Mouse (Mus musculus): Measurements from ENCODE around the gene Tnrc6a. TPM values are rescaled to one million over a fixed set of nuclear protein-coding genes. Genes with fewer than 3 reads are reported as not detected.
"Not testable (repeated sequence)": the region's sequence is repeated elsewhere in the genome, so short reads cannot be mapped to it uniquely, and the experiment has no call there.

Tnrc6a gene
- polyA plus RNA-seq, 1 experiment from 2014 or later = 42.3 TPM

- H3K9me3 ChIP-seq (replicated peaks; ENCODE audit: control insufficient read depth, low read length) = no peaks in the 10 kb centered on the region
- no peak overlapping the region for H3K4me2 ChIP-seq (ENCODE audit: low read depth, low read length)
- H3K27ac ChIP-seq (ENCODE audit: low read length) = no peak overlapping the region
- peaks cover 20% of the 10 kb centered on the region for H3K4me1 ChIP-seq (ENCODE audit: control insufficient read depth, insufficient read depth, low read length)
- H3K9ac ChIP-seq (ENCODE audit: low read length) = no peak overlapping the region
- WGBS = 82% methylated on average over 3 of the region's 3 CpGs
- H3K27me3 ChIP-seq (ENCODE audit: control insufficient read depth, insufficient read depth, low read length) = no peaks in the 10 kb centered on the region
- no peak overlapping the region for H3K4me3 ChIP-seq (replicated peaks; ENCODE audit: low read length)
- no peaks in the 10 kb centered on the region for H3K36me3 ChIP-seq (ENCODE audit: control insufficient read depth, insufficient read depth, low read length)
- no peak for ATAC-seq (ENCODE audit: insufficient read depth, low FRiP score)
These were observed 22.4 kb upstream of the Tnrc6a start for GRCm38 (mm10) chr7:123101295-123101694.

DNA sequence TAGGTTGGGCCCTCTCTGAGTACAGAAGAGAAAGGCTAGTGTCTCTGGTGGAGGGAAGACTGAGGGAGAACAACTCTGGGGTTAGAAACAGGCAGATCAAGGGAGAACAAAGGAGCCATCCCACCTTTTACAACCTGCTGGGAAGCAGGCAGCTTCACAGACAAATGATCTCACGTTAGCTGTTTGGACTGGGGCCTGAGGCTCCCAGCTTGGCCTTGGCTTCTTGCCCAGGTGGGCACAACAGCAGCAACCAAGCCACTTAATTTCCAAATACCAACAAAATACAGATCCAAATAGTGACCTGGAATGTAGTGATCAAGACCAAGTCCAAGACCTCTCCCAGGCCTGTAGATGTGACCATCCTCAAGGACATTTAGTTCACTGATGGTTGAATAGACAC, 18.3 kb upstream of the Tnrc6a start:
- peaks cover 19% of the 10 kb centered on the region for H3K4me1 ChIP-seq (ENCODE audit: control insufficient read depth, insufficient read depth, low read length)
- H3K4me3 ChIP-seq (replicated peaks; ENCODE audit: low read length); H3K4me2 ChIP-seq (ENCODE audit: low read depth, low read length); H3K27ac ChIP-seq (ENCODE audit: low read length); ATAC-seq (ENCODE audit: insufficient read depth, low FRiP score); H3K9ac ChIP-seq (ENCODE audit: low read length); H3K27me3 ChIP-seq (ENCODE audit: control insufficient read depth, insufficient read depth, low read length); H3K9me3 ChIP-seq (replicated peaks; ENCODE audit: control insufficient read depth, low read length); H3K36me3 ChIP-seq (ENCODE audit: control insufficient read depth, insufficient read depth, low read length): not testable (repeated sequence)
- 44% methylated on average over 1 of the region's 1 CpGs for WGBS

DNA sequence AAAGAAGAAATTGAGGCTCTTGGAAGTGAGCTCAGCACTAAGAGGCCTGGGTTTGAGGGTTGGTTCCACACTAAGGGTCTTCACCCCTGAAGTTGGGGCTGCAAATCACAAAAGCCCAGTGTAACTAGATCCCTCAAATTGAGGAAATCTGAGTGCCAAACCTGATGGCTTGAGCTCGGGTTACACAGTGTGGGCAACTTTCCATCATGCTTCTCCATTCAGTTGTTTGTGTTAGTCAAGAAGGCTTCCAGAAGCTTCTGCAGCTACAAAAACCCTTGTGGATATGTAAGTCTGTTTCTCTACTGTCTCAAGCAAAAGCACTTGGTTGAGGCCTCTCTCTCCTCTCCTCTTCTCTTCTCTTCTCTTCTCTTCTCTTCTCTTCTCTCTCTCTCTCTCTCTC, 17.8 kb upstream of the Tnrc6a start:
- WGBS = 44% methylated on average over 1 of the region's 1 CpGs
- H3K27ac ChIP-seq (ENCODE audit: low read length) = no peak overlapping the region
- no peaks in the 10 kb centered on the region for H3K36me3 ChIP-seq (ENCODE audit: control insufficient read depth, insufficient read depth, low read length)
- no peak overlapping the region for H3K4me3 ChIP-seq (replicated peaks; ENCODE audit: low read length)
- no peaks in the 10 kb centered on the region for H3K9me3 ChIP-seq (replicated peaks; ENCODE audit: control insufficient read depth, low read length)
- no peak overlapping the region for H3K4me2 ChIP-seq (ENCODE audit: low read depth, low read length)
- H3K4me1 ChIP-seq (ENCODE audit: control insufficient read depth, insufficient read depth, low read length) = peaks cover 21% of the 10 kb centered on the region
- no peak overlapping the region for H3K9ac ChIP-seq (ENCODE audit: low read length)
- no peak for ATAC-seq (ENCODE audit: insufficient read depth, low FRiP score)
- no peaks in the 10 kb centered on the region for H3K27me3 ChIP-seq (ENCODE audit: control insufficient read depth, insufficient read depth, low read length)

DNA sequence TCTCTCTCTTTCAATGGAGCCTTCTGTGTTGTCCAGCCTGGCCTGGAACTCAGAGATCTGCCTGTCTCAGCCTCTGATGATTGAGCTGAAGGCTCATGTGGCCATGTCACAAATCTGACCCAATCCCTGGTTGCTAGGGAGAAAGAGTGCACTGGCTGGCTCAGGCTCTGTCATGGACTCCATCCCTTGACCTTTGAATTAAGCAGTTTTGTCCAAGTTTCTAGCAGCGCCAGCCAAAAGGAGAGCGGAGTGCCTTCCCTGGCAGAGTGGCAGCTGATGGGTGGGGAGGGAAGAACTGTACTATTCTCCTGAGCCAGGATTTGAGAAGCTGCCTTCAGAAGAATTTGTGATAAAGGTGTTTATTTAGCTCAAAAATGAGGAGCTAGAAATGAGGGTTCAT, 17.4 kb upstream of the Tnrc6a start:
- Histone ChIP-seq H3K9ac (ENCODE audit: low read length) (no peak overlapping the region), H3K4me2 (ENCODE audit: low read depth, low read length) (no peak overlapping the region), H3K4me1 (ENCODE audit: control insufficient read depth, insufficient read depth, low read length) (peaks cover 25% of the 10 kb centered on the region), H3K9me3 (replicated peaks; ENCODE audit: control insufficient read depth, low read length) (no peaks in the 10 kb centered on the region), H3K27ac (ENCODE audit: low read length) (no peak overlapping the region), H3K36me3 (ENCODE audit: control insufficient read depth, insufficient read depth, low read length) (no peaks in the 10 kb centered on the region), H3K27me3 (ENCODE audit: control insufficient read depth, insufficient read depth, low read length) (no peaks in the 10 kb centered on the region), H3K4me3 (replicated peaks; ENCODE audit: low read length) (no peak overlapping the region)
- 91% methylated on average over 2 of the region's 2 CpGs for WGBS
- ATAC-seq (ENCODE audit: insufficient read depth, low FRiP score) = no peak

DNA sequence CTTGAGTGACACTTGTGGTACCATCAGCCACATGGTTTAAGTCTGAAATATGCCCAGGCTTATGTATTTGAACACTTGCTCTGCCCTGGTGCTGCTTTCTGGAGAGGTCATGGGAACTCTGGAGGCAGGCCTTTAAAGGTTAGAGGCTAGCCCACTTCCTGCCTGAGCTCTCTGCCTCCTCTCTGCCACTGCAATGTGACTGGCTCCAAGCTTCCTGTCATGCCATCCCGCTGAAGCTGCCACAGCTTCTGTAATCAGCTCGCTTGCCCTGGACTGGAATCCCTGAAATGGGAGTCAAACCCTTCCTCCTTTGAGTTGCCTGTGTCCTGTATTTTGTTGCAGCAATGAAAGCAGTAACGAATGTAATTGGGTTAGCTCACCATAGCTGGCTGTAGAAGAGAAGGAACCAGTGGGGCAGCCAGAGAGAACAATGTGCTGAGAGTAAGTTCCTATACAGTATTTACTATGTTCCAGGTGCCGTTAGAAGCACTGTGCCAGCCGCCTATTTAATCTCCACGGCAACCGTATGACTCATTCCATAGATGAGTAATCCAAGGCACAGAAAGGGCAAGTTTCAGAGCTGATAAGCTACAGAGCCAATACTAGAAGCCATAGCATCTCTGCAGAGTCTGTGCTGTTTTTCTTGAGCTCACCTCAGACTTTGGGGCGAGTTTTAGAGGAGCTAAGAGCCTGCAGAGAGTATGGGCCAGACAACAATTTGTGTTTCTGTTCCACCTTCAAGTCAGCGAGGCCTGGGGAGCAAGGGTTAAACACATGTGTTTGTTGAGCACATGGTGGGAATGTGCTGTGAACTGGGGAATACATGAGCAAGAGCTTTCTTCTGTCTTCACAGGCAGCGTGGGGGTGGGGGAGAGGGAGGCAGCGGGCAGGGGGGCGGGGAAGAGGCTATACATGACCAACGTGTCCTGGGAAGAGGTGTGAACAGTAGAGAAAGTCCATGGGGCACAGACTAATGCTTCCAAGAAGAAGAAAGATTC, 15.3 kb upstream of the Tnrc6a start:
- Histone ChIP-seq H3K9me3 (replicated peaks; ENCODE audit: control insufficient read depth, low read length) (no peaks in the 10 kb centered on the region), H3K27ac (ENCODE audit: low read length) (peak overlapping the region; percentile 73), H3K36me3 (ENCODE audit: control insufficient read depth, insufficient read depth, low read length) (no peaks in the 10 kb centered on the region), H3K9ac (ENCODE audit: low read length) (no peak overlapping the region), H3K4me3 (replicated peaks; ENCODE audit: low read length) (no peak overlapping the region), H3K4me1 (ENCODE audit: control insufficient read depth, insufficient read depth, low read length) (peaks cover 27% of the 10 kb centered on the region), H3K4me2 (ENCODE audit: low read depth, low read length) (no peak overlapping the region), H3K27me3 (ENCODE audit: control insufficient read depth, insufficient read depth, low read length) (no peaks in the 10 kb centered on the region)
- 44% methylated on average over 13 of the region's 13 CpGs for WGBS
- peak; percentile 85 for ATAC-seq (ENCODE audit: insufficient read depth, low FRiP score)

- H3K4me3 ChIP-seq (replicated peaks; ENCODE audit: low read length) = no peak overlapping the region
- H3K27ac ChIP-seq (ENCODE audit: low read length) = peak overlapping the region; percentile 78
- H3K27me3 ChIP-seq (ENCODE audit: control insufficient read depth, insufficient read depth, low read length) = no peaks in the 10 kb centered on the region
- WGBS = 89% methylated on average over 7 of the region's 7 CpGs
- H3K4me2 ChIP-seq (ENCODE audit: low read depth, low read length) = no peak overlapping the region
- peaks cover 27% of the 10 kb centered on the region for H3K4me1 ChIP-seq (ENCODE audit: control insufficient read depth, insufficient read depth, low read length)
- no peak for ATAC-seq (ENCODE audit: insufficient read depth, low FRiP score)
- no peaks in the 10 kb centered on the region for H3K9me3 ChIP-seq (replicated peaks; ENCODE audit: control insufficient read depth, low read length)
- no peaks in the 10 kb centered on the region for H3K36me3 ChIP-seq (ENCODE audit: control insufficient read depth, insufficient read depth, low read length)
- no peak overlapping the region for H3K9ac ChIP-seq (ENCODE audit: low read length)
These were observed 14.2 kb upstream of the Tnrc6a start for GRCm38 (mm10) chr7:123109361-123110000.

- 46% methylated on average over 3 of the region's 3 CpGs for WGBS
- Histone ChIP-seq H3K4me1 (ENCODE audit: control insufficient read depth, insufficient read depth, low read length) (peaks cover 27% of the 10 kb centered on the region), H3K36me3 (ENCODE audit: control insufficient read depth, insufficient read depth, low read length) (no peaks in the 10 kb centered on the region), H3K27ac (ENCODE audit: low read length) (peak overlapping the region; percentile 78), H3K4me2 (ENCODE audit: low read depth, low read length) (peak overlapping the region; percentile 27; the same call in 1 of the 2 replicates), H3K4me3 (replicated peaks; ENCODE audit: low read length) (no peak overlapping the region), H3K9me3 (replicated peaks; ENCODE audit: control insufficient read depth, low read length) (no peaks in the 10 kb centered on the region), H3K27me3 (ENCODE audit: control insufficient read depth, insufficient read depth, low read length) (no peaks in the 10 kb centered on the region), H3K9ac (ENCODE audit: low read length) (no peak overlapping the region)
- peak; percentile 75 for ATAC-seq (ENCODE audit: insufficient read depth, low FRiP score)
These were observed 13.6 kb upstream of the Tnrc6a start for GRCm38 (mm10) chr7:123110135-123110534.

- Histone ChIP-seq H3K27me3 (ENCODE audit: control insufficient read depth, insufficient read depth, low read length) (no peaks in the 10 kb centered on the region), H3K4me1 (ENCODE audit: control insufficient read depth, insufficient read depth, low read length) (peaks cover 20% of the 10 kb centered on the region), H3K4me2 (ENCODE audit: low read depth, low read length) (no peak overlapping the region), H3K4me3 (replicated peaks; ENCODE audit: low read length) (no peak overlapping the region), H3K9ac (ENCODE audit: low read length) (no peak overlapping the region), H3K27ac (ENCODE audit: low read length) (no peak overlapping the region), H3K36me3 (ENCODE audit: control insufficient read depth, insufficient read depth, low read length) (no peaks in the 10 kb centered on the region), H3K9me3 (replicated peaks; ENCODE audit: control insufficient read depth, low read length) (no peaks in the 10 kb centered on the region)
- ATAC-seq (ENCODE audit: insufficient read depth, low FRiP score) = no peak
- WGBS = 96% methylated on average over 6 of the region's 6 CpGs
These were observed 10.1 kb upstream of the Tnrc6a start for GRCm38 (mm10) chr7:123113590-123113989.

- H3K4me2 ChIP-seq (ENCODE audit: low read depth, low read length) = no peak overlapping the region
- H3K27me3 ChIP-seq (ENCODE audit: control insufficient read depth, insufficient read depth, low read length) = no peaks in the 10 kb centered on the region
- H3K27ac ChIP-seq (ENCODE audit: low read length) = no peak overlapping the region
- WGBS = 69% methylated on average over 12 of the region's 12 CpGs
- H3K9me3 ChIP-seq (replicated peaks; ENCODE audit: control insufficient read depth, low read length) = no peaks in the 10 kb centered on the region
- no peak overlapping the region for H3K9ac ChIP-seq (ENCODE audit: low read length)
- no peak for ATAC-seq (ENCODE audit: insufficient read depth, low FRiP score)
- H3K36me3 ChIP-seq (ENCODE audit: control insufficient read depth, insufficient read depth, low read length) = no peaks in the 10 kb centered on the region
- no peak overlapping the region for H3K4me3 ChIP-seq (replicated peaks; ENCODE audit: low read length)
- no peaks in the 10 kb centered on the region for H3K4me1 ChIP-seq (ENCODE audit: control insufficient read depth, insufficient read depth, low read length)
These were observed 6.9 kb upstream of the Tnrc6a start for GRCm38 (mm10) chr7:123116799-123117198.

Measured in stomach, embryonic 16.5 days (tissue).